Mouse (Mus musculus) hindbrain, postnatal 0 days (tissue): Measurements from ENCODE around the gene Ubr2. TPM values are rescaled to one million over a fixed set of nuclear protein-coding genes. Genes with fewer than 3 reads are reported as not detected.

Source experiments
- ATAC-seq: fragments of 200-750 bp; cut with Nextera tagmentation; 2 replicates; pipeline ENCODE4 v1.8.0; 2017; ENCODE audit warnings: mild to moderate bottlenecking, moderate TSS enrichment, moderate library complexity
- DNase-seq: peaks from one replicate; pipeline ENCODE4 v3.0.0-alpha.2; 2015; ENCODE audit warnings: low spot score
- H3K27ac ChIP-seq: fragments of 300-500 bp; sonication (generic); 2 replicates; pipeline ENCODE4 v1.5.1; 2014; ENCODE audit warnings: mild to moderate bottlenecking
- H3K27me3 ChIP-seq: fragments of 300-500 bp; sonication (generic); 2 replicates; pipeline ENCODE4 v1.6.1; 2014; ENCODE audit warnings: low read length, mixed read lengths; ENCODE audit not compliant: insufficient read depth
- H3K36me3 ChIP-seq: fragments of 300-500 bp; sonication (generic); 2 replicates; pipeline ENCODE4 v1.6.1; 2014; ENCODE audit warnings: low read length, mixed read lengths; ENCODE audit not compliant: insufficient read depth
- H3K4me1 ChIP-seq: fragments of 300-500 bp; sonication (generic); 2 replicates; pipeline ENCODE4 v1.6.1; 2014; ENCODE audit warnings: antibody characterized with exemption, low read length, mixed read lengths; ENCODE audit not compliant: insufficient read depth
- H3K4me2 ChIP-seq: fragments of 300-500 bp; sonication (generic); 2 replicates; pipeline ENCODE4 v1.6.1; 2014; ENCODE audit warnings: low read depth, mild to moderate bottlenecking, low read length, moderate library complexity, mixed read lengths
- H3K4me3 ChIP-seq: fragments of 300-500 bp; sonication (generic); 2 replicates; pipeline ENCODE4 v1.5.1; 2014; ENCODE audit warnings: low read length
- H3K9ac ChIP-seq: fragments of 300-500 bp; sonication (generic); replicated peaks from 2 replicates; pipeline ENCODE4 v1.6.1; 2014; ENCODE audit warnings: mild to moderate bottlenecking, low read length, moderate library complexity, mixed read lengths
- H3K9me3 ChIP-seq: fragments of 300-500 bp; sonication (generic); 2 replicates; pipeline ENCODE4 v1.6.1; 2016; ENCODE audit warnings: low read length, mixed read lengths
- CTCF ChIP-seq: IDR thresholded peaks from 2 replicates; pipeline ENCODE4 v1.5.1; 2016; ENCODE audit warnings: antibody characterized with exemption, control low read depth, low read depth
- WGBS: fragments of 180-500 bp; shearing (Covaris S2); extraction: QIAGEN DNeasy Blood & Tissue Kit; methylation state at CpG from one replicate; pipeline ENCODE4 v1.1.7; 2014; 5-methylcytosine and 5-hydroxymethylcytosine counted together
- polyA plus RNA-seq: library from polyadenylated mRNA; unstranded; fragments of >200 nt; fragmentation: Nextera tagmentation; extraction: Ambion mirVana; gene quantifications from 2 replicates; pipeline ENCODE4 v1.2.1, GENCODE M21; 2015
- total RNA-seq: library from RNA; depleted of rRNA; stranded (reverse); fragments of >200 nt; gene quantifications from 2 replicates; pipeline ENCODE4 v1.2.3, GENCODE M21; 2014

Ubr2 gene
- total and polyA plus RNA-seq, 2 experiments from 2014 or later = 8.7 to 33.0 TPM

- Histone ChIP-seq H3K4me2 (no peak overlapping the region), H3K9me3 (no peaks in the 10 kb centered on the region), H3K27ac (no peak overlapping the region; the same call in 1 of the 2 replicates), H3K4me1 (peaks cover 10% of the 10 kb centered on the region; the same call in 1 of the 2 replicates), H3K36me3 (no peaks in the 10 kb centered on the region), H3K27me3 (no peaks in the 10 kb centered on the region), H3K4me3 (no peak overlapping the region), H3K9ac (no peak overlapping the region)
- ATAC-seq (no peak), DNase-seq (no peak)
- TF ChIP-seq CTCF = no peak
- WGBS = 97% methylated on average over 1 of the region's 1 CpGs
Measured at GRCm38 (mm10) chr17:47011661-47012043, 1.3 kb upstream of the Ubr2 start.

- H3K4me3 ChIP-seq = peak overlapping the region; percentile 79
- H3K9ac ChIP-seq = peak overlapping the region; percentile 82; the same call in 1 of the 2 replicates
- H3K27ac ChIP-seq = peak overlapping the region; percentile 95
- H3K9me3 ChIP-seq = no peaks in the 10 kb centered on the region
- peaks cover 10% of the 10 kb centered on the region; the same call in 1 of the 2 replicates for H3K4me1 ChIP-seq
- H3K36me3 ChIP-seq = no peaks in the 10 kb centered on the region
- 10% methylated on average over 25 of the region's 25 CpGs for WGBS
- DNase-seq (peak; percentile 87), ATAC-seq (peak; percentile 64)
- no peaks in the 10 kb centered on the region for H3K27me3 ChIP-seq
- TF ChIP-seq CTCF = no peak
- H3K4me2 ChIP-seq = peak overlapping the region; percentile 80
Measured at GRCm38 (mm10) chr17:47010722-47011660, 635 bp upstream of the Ubr2 start.

GRCm38 (mm10) chr17:47009546-47009897 lies 834 bp downstream of the Ubr2 start:
- Histone ChIP-seq H3K9me3 (no peaks in the 10 kb centered on the region), H3K4me3 (peak overlapping the region; percentile 79)

GRCm38 (mm10) chr17:47009016-47009415 lies 1.3 kb downstream of the Ubr2 start:
- DNase-seq = no peak
- WGBS = 18% methylated on average over 6 of the region's 6 CpGs

More at GRCm38 (mm10) chr17:47009546-47009897, 834 bp downstream of the Ubr2 start:
- Histone ChIP-seq H3K9ac (peak overlapping the region; percentile 82), H3K27me3 (no peaks in the 10 kb centered on the region), H3K36me3 (no peaks in the 10 kb centered on the region), H3K4me1 (peaks cover 10% of the 10 kb centered on the region; the same call in 1 of the 2 replicates), H3K4me2 (peak overlapping the region; percentile 80), H3K27ac (peak overlapping the region; percentile 95)
- no peak for TF ChIP-seq CTCF
- under 1% methylated on average over 13 of the region's 13 CpGs for WGBS
- DNase-seq (no peak), ATAC-seq (no peak)

GRCm38 (mm10) chr17:47008506-47008905 lies 1.9 kb downstream of the Ubr2 start:
- WGBS = 41% methylated on average over 8 of the region's 8 CpGs
- peak overlapping the region; percentile 82; the same call in 1 of the 2 replicates for H3K9ac ChIP-seq

More at GRCm38 (mm10) chr17:47009016-47009415, 1.3 kb downstream of the Ubr2 start:
- H3K27me3 ChIP-seq = no peaks in the 10 kb centered on the region
- no peaks in the 10 kb centered on the region for H3K36me3 ChIP-seq
- H3K9me3 ChIP-seq = no peaks in the 10 kb centered on the region
- TF ChIP-seq CTCF = no peak
- H3K27ac ChIP-seq = no peak overlapping the region
- H3K4me1 ChIP-seq = peaks cover 10% of the 10 kb centered on the region; the same call in 1 of the 2 replicates
- peak overlapping the region; percentile 79 for H3K4me3 ChIP-seq
- H3K9ac ChIP-seq = peak overlapping the region; percentile 82
- H3K4me2 ChIP-seq = peak overlapping the region; percentile 80
- no peak for ATAC-seq

DNA sequence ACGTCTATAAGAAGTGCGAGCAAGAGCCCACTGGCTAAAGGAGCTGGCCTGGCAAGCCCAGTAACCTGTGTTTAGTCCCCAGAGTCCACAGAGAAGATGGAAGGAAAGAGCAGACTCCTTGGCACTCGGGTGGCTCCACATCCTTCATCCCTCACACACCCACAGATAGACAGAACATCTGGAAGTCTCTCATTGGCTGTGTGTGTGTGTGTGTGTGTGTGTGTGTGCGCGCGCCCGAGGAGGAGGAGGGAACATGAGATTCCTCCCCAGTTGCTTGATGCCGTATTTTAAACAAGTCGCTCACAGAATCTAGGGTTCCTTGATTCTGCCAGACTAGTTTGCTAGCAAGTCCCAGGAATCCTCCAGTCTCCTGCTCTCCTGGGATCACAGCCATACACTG lies 3.6 kb downstream of the Ubr2 start:
- WGBS = 88% methylated on average over 9 of the region's 9 CpGs
- H3K4me3 ChIP-seq = no peak overlapping the region
- no peak overlapping the region for H3K27ac ChIP-seq
- no peak for TF ChIP-seq CTCF
- H3K27me3 ChIP-seq = no peaks in the 10 kb centered on the region
- DNase-seq (no peak), ATAC-seq (no peak)
- no peaks in the 10 kb centered on the region for H3K36me3 ChIP-seq
- H3K4me2 ChIP-seq = no peak overlapping the region
- H3K9me3 ChIP-seq = no peaks in the 10 kb centered on the region
- H3K9ac ChIP-seq = no peak overlapping the region
- H3K4me1 ChIP-seq = peaks cover 10% of the 10 kb centered on the region; the same call in 1 of the 2 replicates

More at GRCm38 (mm10) chr17:47008506-47008905, 1.9 kb downstream of the Ubr2 start:
- Histone ChIP-seq H3K27ac (no peak overlapping the region), H3K4me3 (no peak overlapping the region; the same call in 1 of the 2 replicates), H3K4me1 (peaks cover 10% of the 10 kb centered on the region; the same call in 1 of the 2 replicates), H3K27me3 (no peaks in the 10 kb centered on the region), H3K36me3 (no peaks in the 10 kb centered on the region), H3K4me2 (peak overlapping the region; percentile 80), H3K9me3 (no peaks in the 10 kb centered on the region)
- no peak for DNase-seq
- no peak for ATAC-seq
- TF ChIP-seq CTCF = no peak
